Mouse (Mus musculus) forebrain, embryonic 12.5 days (tissue): ENCODE measurements around the gene Farp2. TPM values are rescaled to one million over a fixed set of nuclear protein-coding genes. Genes with fewer than 3 reads are reported as not detected.
A peak's percentile ranks its signal among the peaks of the same experiment; 100 is the strongest.
"Not testable (repeated sequence)": the region's sequence is repeated elsewhere in the genome, so short reads cannot be mapped to it uniquely, and the experiment has no call there.

Source experiments
- ATAC-seq: fragments of 200-750 bp; cut with Nextera tagmentation; 2 replicates; pipeline ENCODE4 v1.8.0; 2017; ENCODE audit warnings: moderate TSS enrichment; ENCODE audit not compliant: low FRiP score
- H3K27ac ChIP-seq: fragments of 300-500 bp; sonication (generic); 2 replicates; pipeline ENCODE4 v1.5.1; 2016; ENCODE audit warnings: mild to moderate bottlenecking
- H3K27me3 ChIP-seq: fragments of 300-500 bp; sonication (generic); 2 replicates; pipeline ENCODE4 v1.6.1; 2016; ENCODE audit warnings: mild to moderate bottlenecking
- H3K36me3 ChIP-seq: fragments of 300-500 bp; sonication (generic); replicated peaks from 2 replicates; pipeline ENCODE4 v1.6.1; 2016; ENCODE audit warnings: mild to moderate bottlenecking
- H3K4me1 ChIP-seq: fragments of 300-500 bp; sonication (generic); 2 replicates; pipeline ENCODE4 v1.6.1; 2016
- H3K4me2 ChIP-seq: fragments of 300-500 bp; sonication (generic); 2 replicates; pipeline ENCODE4 v1.6.1; 2016; ENCODE audit warnings: mild to moderate bottlenecking, moderate library complexity
- H3K4me3 ChIP-seq: fragments of 300-500 bp; sonication (generic); replicated peaks from 2 replicates; pipeline ENCODE4 v1.5.1; 2016; ENCODE audit warnings: mild to moderate bottlenecking
- H3K9ac ChIP-seq: fragments of 300-500 bp; sonication (generic); 2 replicates; pipeline ENCODE4 v1.6.1; 2016; ENCODE audit warnings: mild to moderate bottlenecking
- H3K9me3 ChIP-seq: fragments of 300-500 bp; sonication (generic); 2 replicates; pipeline ENCODE4 v1.6.1; 2016
- WGBS: fragments of 180-500 bp; shearing (Covaris S2); methylation state at CpG from one replicate; pipeline ENCODE4 v1.1.7; 2016; 5-methylcytosine and 5-hydroxymethylcytosine counted together
- polyA plus RNA-seq: library from polyadenylated mRNA; unstranded; fragments of >200 nt; fragmentation: Nextera tagmentation; extraction: Ambion mirVana; gene quantifications from 2 replicates; pipeline ENCODE4 v1.2.1, GENCODE M21; 2016

The Farp2 gene
- 4.6 and 5.0 TPM in 2 replicates for polyA plus RNA-seq

DNA sequence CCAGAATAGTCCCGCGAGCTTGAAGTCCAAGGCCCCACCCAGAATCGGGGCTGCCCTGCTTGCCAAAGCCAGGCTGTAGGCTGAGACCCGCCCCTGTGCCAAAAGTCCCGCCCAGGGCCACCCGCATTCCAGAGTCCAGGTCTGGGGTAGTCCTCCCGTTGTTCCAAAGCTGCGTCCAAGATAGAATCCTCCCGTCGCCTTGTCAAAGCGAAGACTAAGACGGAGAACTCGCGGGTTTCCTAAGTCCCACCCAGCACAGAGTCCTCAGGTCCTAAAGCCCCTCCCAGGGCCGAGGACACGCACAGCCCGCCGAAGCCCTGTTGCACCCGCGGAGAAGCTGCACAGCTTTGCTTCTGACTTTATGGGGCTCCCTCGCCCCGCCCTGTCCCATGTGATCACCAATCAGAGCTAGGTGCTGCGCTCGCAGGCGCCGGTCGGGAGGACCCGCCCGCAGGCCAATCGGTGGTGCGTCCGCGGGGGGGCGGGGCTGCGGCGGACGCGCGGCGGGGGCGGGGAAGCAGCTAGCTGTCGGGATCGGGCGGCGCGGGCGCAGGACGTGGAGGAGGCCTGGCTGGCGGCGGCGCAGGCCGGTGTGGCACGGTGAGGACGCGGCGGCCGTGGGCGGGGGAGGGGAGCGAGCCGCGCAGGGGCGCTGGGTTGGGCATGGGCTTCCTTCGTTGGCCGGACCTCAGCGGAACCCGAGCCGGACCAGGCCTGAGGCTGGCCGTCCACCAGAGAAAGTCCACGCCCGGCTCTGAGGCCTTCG is at the start of gene Farp2:
Gene Farp2, plus strand, starts transcription at position 495 of the 766 bp plus-strand sequence.
- H3K4me3 ChIP-seq: peak within 1 kb of the TSS; percentile 75
- H3K27me3 ChIP-seq: no peaks in the 10 kb centered on the region
- H3K27ac ChIP-seq: peak within 1 kb of the TSS; percentile 56; the same call in 1 of the 2 replicates
- no peaks in the 10 kb centered on the region for H3K9me3 ChIP-seq
- ATAC-seq: peak; percentile 98
- under 1% methylated on average over 65 of the region's 71 CpGs for WGBS
- H3K36me3 ChIP-seq: peaks cover 8% of the 10 kb centered on the region
- H3K4me2 ChIP-seq: peak within 1 kb of the TSS; percentile 91
- peak within 1 kb of the TSS; percentile 77 for H3K9ac ChIP-seq
- H3K4me1 ChIP-seq: peaks cover 17% of the 10 kb centered on the region

- H3K4me3 ChIP-seq: no peak overlapping the region
- no peak for ATAC-seq
Measured at GRCm38 (mm10) chr1:93465066-93465465, 46.8 kb upstream of the Farp2 start.

DNA sequence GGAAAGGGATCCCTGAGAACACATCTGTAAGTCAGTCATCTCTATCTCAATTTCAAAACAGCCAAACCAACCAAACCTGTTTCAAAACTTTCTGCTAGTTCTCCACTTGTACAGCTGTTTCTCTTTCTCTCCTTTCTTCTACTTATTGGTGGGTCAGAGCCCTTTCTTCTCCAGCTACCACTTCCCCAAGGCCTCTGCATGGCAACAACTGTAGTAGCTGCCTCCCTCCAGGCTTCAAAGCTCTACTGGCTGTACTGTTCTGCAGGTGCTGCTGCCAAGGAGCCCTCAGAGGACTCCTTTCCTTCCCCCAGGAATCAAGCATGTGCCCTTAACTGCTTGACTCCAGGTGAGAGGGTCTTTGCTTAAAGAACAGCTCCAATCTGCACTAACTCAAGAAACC is 46.1 kb upstream of the Farp2 start:
- no peak for ATAC-seq
- Histone ChIP-seq H3K36me3 (no peaks in the 10 kb centered on the region), H3K9ac (no peak overlapping the region), H3K4me3 (no peak overlapping the region), H3K4me1 (no peaks in the 10 kb centered on the region), H3K27ac (no peak overlapping the region), H3K4me2 (no peak overlapping the region), H3K27me3 (no peaks in the 10 kb centered on the region), H3K9me3 (no peaks in the 10 kb centered on the region)

More at GRCm38 (mm10) chr1:93465066-93465465, 46.8 kb upstream of the Farp2 start:
- Histone ChIP-seq H3K9me3 (no peaks in the 10 kb centered on the region), H3K4me1 (no peaks in the 10 kb centered on the region), H3K9ac (no peak overlapping the region), H3K27me3 (no peaks in the 10 kb centered on the region), H3K36me3 (no peaks in the 10 kb centered on the region), H3K27ac (no peak overlapping the region), H3K4me2 (no peak overlapping the region)

GRCm38 (mm10) chr1:93468626-93469025 is 43.3 kb upstream of the Farp2 start:
- no peaks in the 10 kb centered on the region for H3K27me3 ChIP-seq
- no peaks in the 10 kb centered on the region for H3K36me3 ChIP-seq
- H3K27ac ChIP-seq: no peak overlapping the region
- H3K9me3 ChIP-seq: no peaks in the 10 kb centered on the region
- no peak for ATAC-seq
- no peak overlapping the region for H3K4me2 ChIP-seq
- no peak overlapping the region for H3K9ac ChIP-seq
- WGBS: 91% methylated on average over 4 of the region's 4 CpGs
- no peak overlapping the region for H3K4me3 ChIP-seq
- no peaks in the 10 kb centered on the region for H3K4me1 ChIP-seq

DNA sequence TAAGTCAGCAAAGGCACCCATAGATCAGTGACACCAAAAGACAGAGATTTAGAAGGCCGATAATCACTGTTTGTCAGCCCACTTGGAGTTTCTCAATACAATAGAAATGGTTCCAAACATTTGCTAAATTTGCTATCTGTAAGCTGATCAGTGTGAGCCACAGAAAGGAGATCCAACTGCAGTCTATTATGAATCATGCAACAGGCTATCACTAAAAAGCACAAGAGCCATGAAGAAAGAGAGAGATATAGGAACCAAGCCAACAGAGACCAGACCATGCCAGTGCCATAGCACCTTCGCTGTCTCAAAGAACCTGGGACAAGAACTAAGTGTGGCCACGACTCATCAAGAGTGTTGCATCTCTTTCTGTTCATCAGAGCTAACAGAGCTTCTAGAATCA is 36.2 kb upstream of the Farp2 start:
- no peaks in the 10 kb centered on the region for H3K27me3 ChIP-seq
- no peak overlapping the region for H3K4me2 ChIP-seq
- H3K4me3 ChIP-seq: no peak overlapping the region
- H3K9me3 ChIP-seq: no peaks in the 10 kb centered on the region
- no peaks in the 10 kb centered on the region; the same call in 1 of the 2 replicates for H3K36me3 ChIP-seq
- WGBS: 90% methylated on average over 3 of the region's 3 CpGs
- no peak for ATAC-seq
- no peak overlapping the region for H3K9ac ChIP-seq
- H3K27ac ChIP-seq: no peak overlapping the region
- H3K4me1 ChIP-seq: peaks cover 18% of the 10 kb centered on the region

- H3K4me1 ChIP-seq: peaks cover 21% of the 10 kb centered on the region
- no peaks in the 10 kb centered on the region for H3K9me3 ChIP-seq
- H3K4me2 ChIP-seq: peak overlapping the region; percentile 61
- peak; percentile 98 for ATAC-seq
- peak overlapping the region; percentile 93 for H3K27ac ChIP-seq
- H3K9ac ChIP-seq: peak overlapping the region; percentile 84
- WGBS: under 1% methylated on average over 41 of the region's 41 CpGs
- no peaks in the 10 kb centered on the region; the same call in 1 of the 2 replicates for H3K36me3 ChIP-seq
- no peaks in the 10 kb centered on the region for H3K27me3 ChIP-seq
- peak overlapping the region; percentile 87 for H3K4me3 ChIP-seq
Measured at GRCm38 (mm10) chr1:93477758-93478585, 33.9 kb upstream of the Farp2 start.

DNA sequence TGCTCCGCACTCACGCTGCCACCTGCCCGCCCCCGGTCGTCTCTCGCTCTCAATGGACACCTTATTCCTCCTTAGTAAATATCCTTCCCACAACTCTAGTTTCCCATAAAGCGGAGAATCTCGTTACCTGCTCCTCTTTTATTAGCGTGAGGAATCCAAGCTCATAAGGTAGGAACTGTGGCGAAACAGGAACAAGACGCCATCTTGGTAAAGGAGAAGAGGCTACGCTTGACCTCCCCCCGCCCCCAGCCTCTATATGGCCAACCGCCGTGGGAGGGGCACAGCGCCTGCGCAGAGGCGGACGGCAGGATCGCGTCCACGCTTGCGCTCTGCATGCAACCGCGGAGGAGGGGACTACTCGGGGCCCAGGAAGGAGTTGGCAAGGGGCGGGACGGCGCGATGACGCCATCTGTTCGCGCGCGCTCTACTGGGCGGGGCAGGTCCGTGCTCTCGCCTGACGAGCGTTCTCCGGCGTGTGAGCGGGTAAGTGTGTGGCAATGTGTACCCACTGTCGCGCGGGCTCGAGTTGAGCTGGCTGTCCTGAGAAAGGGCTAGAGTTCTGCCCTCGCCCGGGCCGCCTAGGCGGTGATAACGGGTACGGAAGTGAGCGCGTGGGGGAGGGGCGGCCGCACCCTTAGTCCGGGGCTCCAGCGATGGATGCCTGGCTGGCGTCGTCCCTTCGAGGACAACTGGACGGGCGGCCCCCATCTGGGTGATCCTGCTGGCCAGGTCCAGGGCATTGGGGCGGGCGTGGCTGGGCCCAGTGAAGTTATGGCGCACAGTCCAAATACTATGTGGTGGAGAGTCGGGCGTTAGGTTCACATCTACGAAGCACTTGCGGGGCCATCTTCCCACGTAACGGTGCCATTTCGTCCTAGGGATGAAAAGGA is 33.0 kb upstream of the Farp2 start, which contains the start of gene Hdlbp:
Gene Hdlbp, minus strand, starts transcription at position 230 of the 890 bp plus-strand sequence.
- Histone ChIP-seq H3K4me2 (peak within 1 kb of the TSS; percentile 76), H3K4me1 (peaks cover 21% of the 10 kb centered on the region), H3K4me3 (peak within 1 kb of the TSS; percentile 87), H3K27ac (peak within 1 kb of the TSS; percentile 93), H3K27me3 (no peaks in the 10 kb centered on the region), H3K9me3 (no peaks in the 10 kb centered on the region), H3K9ac (peak within 1 kb of the TSS; percentile 84), H3K36me3 (no peaks in the 10 kb centered on the region; the same call in 1 of the 2 replicates)
- peak; percentile 96 for ATAC-seq
- under 1% methylated on average over 74 of the region's 74 CpGs for WGBS

DNA sequence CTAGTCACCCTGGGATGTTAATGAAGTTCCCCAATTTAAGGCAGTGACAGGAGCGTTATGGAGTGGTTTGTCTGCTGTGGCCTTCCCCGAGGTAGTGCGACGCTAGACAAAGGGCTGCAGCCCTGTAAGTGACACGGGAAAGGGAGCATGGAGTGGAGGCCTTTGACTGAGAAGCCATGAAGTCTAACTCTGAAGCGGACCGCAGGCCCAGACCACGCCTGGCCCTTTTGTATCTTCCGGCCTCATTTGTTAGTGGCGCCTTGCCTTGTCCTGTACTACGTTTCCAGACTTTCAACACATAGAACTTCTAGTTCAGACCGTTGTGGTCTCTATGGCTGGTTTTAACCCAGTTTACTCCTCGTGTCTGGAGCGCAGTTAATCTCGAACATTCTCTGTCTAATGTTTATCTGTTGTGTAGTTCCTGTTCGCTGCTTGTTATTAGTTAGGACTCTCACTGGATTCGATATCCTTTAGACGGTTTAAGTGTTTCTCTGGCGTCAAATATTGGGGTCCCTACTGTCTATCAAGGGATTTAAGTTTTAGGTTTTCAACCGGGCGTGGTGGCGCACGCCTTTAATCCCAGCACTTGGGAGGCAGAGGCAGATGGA is 32.3 kb upstream of the Farp2 start:
- Histone ChIP-seq H3K27me3 (no peaks in the 10 kb centered on the region), H3K4me3 (peak overlapping the region; percentile 87), H3K9ac (peak overlapping the region; percentile 84), H3K4me1 (peaks cover 21% of the 10 kb centered on the region), H3K9me3 (no peaks in the 10 kb centered on the region), H3K27ac (peak overlapping the region; percentile 93), H3K36me3 (no peaks in the 10 kb centered on the region; the same call in 1 of the 2 replicates), H3K4me2 (peak overlapping the region; percentile 76)
- no peak for ATAC-seq
- WGBS: 7% methylated on average over 23 of the region's 23 CpGs

GRCm38 (mm10) chr1:93486302-93486701 is 25.6 kb upstream of the Farp2 start:
- not testable (repeated sequence) for H3K27me3 ChIP-seq, H3K36me3 ChIP-seq, H3K9ac ChIP-seq, ATAC-seq, H3K9me3 ChIP-seq, H3K4me3 ChIP-seq, H3K4me1 ChIP-seq, H3K27ac ChIP-seq, H3K4me2 ChIP-seq
- WGBS: 87% methylated on average over 3 of the region's 3 CpGs

DNA sequence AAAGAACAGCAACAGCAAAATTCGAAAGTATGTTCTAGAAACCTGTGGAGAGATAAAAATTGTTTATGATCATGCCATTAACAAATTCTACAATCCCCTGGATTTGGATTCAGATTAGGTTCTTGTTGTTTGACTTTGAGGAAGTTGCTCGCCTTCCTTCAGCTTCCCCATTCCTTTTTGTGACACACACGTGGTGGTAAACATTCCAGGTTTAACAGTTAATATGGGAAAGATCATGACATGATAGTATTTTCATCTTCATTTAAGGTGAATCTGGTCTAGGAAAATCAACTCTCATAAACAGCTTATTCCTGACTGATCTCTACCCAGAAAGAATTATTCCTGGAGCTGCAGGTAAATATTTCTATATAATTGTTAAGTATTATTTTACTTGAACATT is 16.6 kb upstream of the Farp2 start:
- Histone ChIP-seq H3K4me3 (no peak overlapping the region), H3K27ac (no peak overlapping the region), H3K9me3 (no peaks in the 10 kb centered on the region), H3K27me3 (no peaks in the 10 kb centered on the region), H3K36me3 (peaks cover 52% of the 10 kb centered on the region), H3K9ac (no peak overlapping the region), H3K4me1 (no peaks in the 10 kb centered on the region), H3K4me2 (no peak overlapping the region)
- ATAC-seq: no peak
- 87% methylated on average over 3 of the region's 3 CpGs for WGBS

GRCm38 (mm10) chr1:93506944-93507676 is 4.8 kb upstream of the Farp2 start:
- peaks cover 35% of the 10 kb centered on the region for H3K36me3 ChIP-seq
- 60% methylated on average over 10 of the region's 10 CpGs for WGBS
- H3K4me2 ChIP-seq: no peak overlapping the region
- no peak overlapping the region for H3K27ac ChIP-seq
- H3K4me1 ChIP-seq: peaks cover 8% of the 10 kb centered on the region
- no peaks in the 10 kb centered on the region for H3K9me3 ChIP-seq
- no peak overlapping the region for H3K4me3 ChIP-seq
- H3K27me3 ChIP-seq: no peaks in the 10 kb centered on the region
- H3K9ac ChIP-seq: no peak overlapping the region
- ATAC-seq: 0 out of 2 replicates have a peak, but pooled peaks have one; percentile 37
